Mouse (Mus musculus) ES-E14 (cell line): Measurements from ENCODE around the gene Pkd1.

Source experiments
- HCFC1 ChIP-seq: IDR thresholded peaks from 2 replicates; pipeline ENCODE4 v1.6.1; 2012; ENCODE audit warnings: low read length, inconsistent platforms, borderline replicate concordance; ENCODE audit not compliant: insufficient read depth
- MAFK ChIP-seq: IDR thresholded peaks from 2 replicates; pipeline ENCODE4 v1.6.1; 2014; ENCODE audit warnings: mild to moderate bottlenecking, low read depth, low read length, inconsistent platforms; ENCODE audit not compliant: insufficient read depth
- ZC3H11A ChIP-seq: IDR thresholded peaks from 2 replicates; pipeline ENCODE4 v1.6.1; 2012; ENCODE audit warnings: low read depth, mild to moderate bottlenecking, inconsistent platforms, low read length, borderline replicate concordance
- ZNF384 ChIP-seq: IDR thresholded peaks from 2 replicates; pipeline ENCODE4 v1.6.1; 2012; ENCODE audit warnings: low read depth, low read length, inconsistent platforms

GRCm38 (mm10) chr17:24638214-24638613, 88.6 kb downstream of the Pkd1 start:
- no peak for TF ChIP-seq HCFC1
- TF ChIP-seq ZNF384, result no peak
- TF ChIP-seq MAFK, result no peak
- TF ChIP-seq ZC3H11A, result no peak
